Mouse (Mus musculus) left cerebral cortex, postnatal 36 days (tissue): ENCODE results near the gene Ddx10. TPM values are rescaled to one million over a fixed set of nuclear protein-coding genes. Genes with fewer than 3 reads are reported as not detected.
A peak's percentile ranks its signal among the peaks of the same experiment; 100 is the strongest.

ENCODE experiments used
- DNase-seq, 2 experiments: peaks; one replicate each; pipeline ENCODE4 v3.0.0; 2021 to 2022; ENCODE audit warnings: low spot score in 2 of 2, mixed read lengths in 1 of 2
- intact Hi-C: fragments of 180-260 bp; cut with DNase I; formaldehyde crosslinking; loops from one replicate; pipeline ENCODE4 v1.15.1; 2025
- total RNA-seq, 2 experiments: library from RNA; stranded (reverse); gene quantifications; 2 replicates each; pipeline ENCODE4 v1.2.3; 2021

The Ddx10 gene
- 10 to 100 TPM; 20.1 to 21.5 TPM for total RNA-seq

DNA sequence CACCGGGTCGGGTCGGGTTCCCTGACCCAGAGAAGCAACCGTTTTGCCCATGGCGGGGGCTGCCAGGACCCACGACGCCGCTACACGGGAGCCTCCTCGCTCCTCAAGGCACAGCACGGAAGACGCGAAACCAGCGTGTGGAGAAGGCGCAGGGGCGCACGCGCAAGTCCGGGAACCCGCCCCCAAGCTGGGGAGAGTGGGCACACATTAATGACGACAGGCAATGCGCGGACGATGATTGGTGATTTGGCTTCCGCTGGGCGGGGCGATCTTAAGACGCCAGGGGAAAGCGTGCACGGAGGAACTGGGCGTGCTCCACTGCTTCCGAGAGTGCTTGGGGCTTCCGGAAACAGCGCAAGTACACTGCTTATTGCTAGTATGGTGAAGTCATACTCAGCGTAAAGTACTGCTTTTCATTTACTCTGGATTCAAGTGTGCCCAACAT, at the start of gene Ddx10:
Gene Ddx10 (minus strand): TSS at position 101 of the 445 bp plus-strand sequence.
- intact Hi-C loops: loop anchor here (5.0 kb wide), 2 partner anchors 289 to 419 kb away; partner anchors contain the start of genes Atm and Npat
- peak; percentile 99 for DNase-seq

DNA sequence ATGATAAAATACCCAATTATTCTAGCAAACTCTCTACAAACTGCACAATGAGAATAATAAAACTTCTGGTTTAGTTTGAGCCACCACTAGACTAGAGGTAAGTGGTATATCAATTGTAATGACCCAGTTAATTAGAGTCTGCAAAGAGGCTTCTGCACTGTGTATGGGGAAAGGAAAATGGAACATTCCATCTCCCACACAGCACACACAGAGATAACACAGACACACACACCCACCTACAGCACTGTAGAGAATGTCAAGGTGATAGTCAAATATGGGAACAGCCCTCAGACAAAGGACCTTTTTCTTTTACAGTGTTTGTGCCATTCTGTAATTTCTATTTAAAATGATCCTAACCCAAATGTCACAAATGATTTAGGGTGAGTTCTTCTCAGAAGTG, 45.0 kb upstream of the Ddx10 start:
- intact Hi-C loops: no loop called here
- DNase-seq: no peak

DNA sequence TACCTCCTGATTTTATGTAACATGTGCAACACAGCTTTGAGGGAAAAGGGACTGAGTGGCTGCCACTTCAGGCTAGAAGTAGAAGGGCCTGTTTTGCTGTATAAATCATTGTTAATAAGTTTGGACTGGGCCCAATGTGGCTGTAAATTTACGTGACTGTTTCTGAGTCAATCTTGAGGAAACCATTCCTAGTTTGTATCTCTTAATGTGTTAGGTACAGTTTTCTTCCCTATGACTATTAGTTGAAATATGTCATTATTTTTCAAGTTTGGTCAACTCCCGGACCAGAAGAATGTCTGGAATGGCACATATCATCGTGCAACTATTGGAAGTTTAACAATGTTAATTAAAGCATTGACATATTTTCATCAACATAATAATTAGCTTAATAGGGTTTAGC, 42.2 kb upstream of the Ddx10 start:
- intact Hi-C loops: no loop called here
- DNase-seq: no peak

DNA sequence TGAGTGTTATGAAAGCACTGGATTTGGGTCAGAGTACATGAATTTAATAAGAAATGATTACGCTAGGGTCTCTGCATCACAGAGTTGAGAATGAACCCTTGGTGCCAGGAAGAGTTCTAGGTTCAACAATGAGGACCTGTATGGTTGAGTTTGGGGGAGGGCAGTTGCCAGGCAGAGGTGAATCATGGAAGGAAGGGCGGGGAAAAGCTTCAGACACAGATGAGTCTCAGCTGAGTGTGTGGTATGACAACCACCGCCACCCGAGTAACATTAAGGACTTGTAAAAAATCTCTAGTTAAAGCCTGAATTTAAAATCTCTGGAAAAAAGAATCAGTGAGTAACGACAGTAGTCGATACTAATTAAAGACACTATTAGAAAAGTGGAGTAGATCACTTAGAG, 38.9 kb upstream of the Ddx10 start:
- DNase-seq: no peak
- intact Hi-C loops: no loop called here

DNA sequence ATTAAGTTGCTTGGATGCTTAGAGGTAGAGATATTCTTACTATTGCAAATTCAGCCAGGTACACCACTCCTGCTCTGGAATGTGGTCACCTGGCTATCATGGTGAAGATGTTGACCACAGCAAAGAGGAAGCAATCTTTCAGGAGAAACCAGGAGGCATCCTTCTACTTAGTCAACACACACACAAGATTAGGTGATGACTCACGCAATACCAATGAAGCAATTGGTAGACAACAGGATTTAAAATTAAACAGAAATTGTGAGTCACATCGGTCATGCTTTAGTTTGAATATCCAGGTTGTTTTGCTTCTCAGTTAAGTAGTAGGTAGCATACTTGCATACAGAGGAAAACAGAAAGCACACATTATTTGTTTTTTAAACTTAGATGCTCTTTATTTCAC, 31.1 kb upstream of the Ddx10 start:
- intact Hi-C loops: no loop called here
- DNase-seq: no peak

DNA sequence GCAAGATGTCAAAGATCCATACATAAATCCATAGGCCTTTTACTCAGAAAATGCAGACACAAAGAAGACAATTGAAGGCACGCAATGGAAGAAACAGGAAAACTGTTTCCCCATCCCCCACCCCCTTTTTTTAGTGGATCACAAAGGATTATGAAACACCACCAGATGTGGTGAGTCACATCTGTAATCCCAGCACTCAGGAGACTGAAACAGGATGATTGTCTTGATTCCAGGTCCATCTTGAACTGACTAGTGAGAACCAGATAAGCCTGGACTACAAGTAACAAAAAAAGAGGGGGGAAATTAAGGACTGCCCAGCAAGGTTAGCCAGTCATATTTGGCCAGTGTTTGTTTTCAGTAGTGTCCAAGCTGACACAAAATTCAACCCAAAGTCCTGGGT, 28.5 kb upstream of the Ddx10 start:
- no peak for DNase-seq
- intact Hi-C loops: no loop called here

DNA sequence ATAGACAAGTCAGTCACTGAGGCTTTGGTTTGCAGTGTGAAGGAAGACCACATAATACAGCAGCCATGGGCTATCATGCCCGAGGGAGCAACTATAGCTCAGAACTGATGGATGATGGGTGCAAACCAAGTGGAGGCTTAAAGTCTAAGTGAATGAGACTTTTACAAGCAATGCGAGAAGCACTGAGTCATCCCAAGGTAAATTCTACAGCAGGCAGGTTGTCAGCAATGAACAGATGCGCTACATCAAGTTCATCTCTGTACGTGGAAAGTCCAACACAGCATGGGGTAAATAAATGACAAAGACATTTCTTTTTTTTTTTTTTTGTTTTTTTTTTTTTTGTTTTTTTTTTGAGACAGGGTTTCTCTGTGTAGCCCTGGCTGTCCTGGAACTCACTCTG, 24.9 kb upstream of the Ddx10 start:
- DNase-seq: no peak
- intact Hi-C loops: no loop called here

DNA sequence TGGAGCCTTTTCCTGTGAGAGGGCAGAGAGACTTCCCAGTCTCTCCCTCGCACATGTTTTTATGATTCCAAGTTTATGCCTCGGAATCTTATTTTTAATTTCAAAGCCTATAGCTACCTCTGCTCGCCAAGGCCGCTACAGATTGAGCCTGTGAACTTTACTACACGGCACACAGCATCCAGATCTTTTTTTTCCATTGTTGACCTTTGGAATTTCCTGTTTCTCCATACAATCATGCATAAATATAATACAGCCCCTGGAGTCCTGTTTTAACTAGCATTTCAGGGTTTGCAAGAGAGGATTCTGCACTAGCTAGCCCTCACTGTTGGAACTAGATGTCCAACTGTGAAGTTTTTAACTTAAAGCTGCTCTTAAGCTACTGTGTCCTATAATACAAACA, 24.4 kb upstream of the Ddx10 start:
- intact Hi-C loops: no loop called here
- no peak for DNase-seq

DNA sequence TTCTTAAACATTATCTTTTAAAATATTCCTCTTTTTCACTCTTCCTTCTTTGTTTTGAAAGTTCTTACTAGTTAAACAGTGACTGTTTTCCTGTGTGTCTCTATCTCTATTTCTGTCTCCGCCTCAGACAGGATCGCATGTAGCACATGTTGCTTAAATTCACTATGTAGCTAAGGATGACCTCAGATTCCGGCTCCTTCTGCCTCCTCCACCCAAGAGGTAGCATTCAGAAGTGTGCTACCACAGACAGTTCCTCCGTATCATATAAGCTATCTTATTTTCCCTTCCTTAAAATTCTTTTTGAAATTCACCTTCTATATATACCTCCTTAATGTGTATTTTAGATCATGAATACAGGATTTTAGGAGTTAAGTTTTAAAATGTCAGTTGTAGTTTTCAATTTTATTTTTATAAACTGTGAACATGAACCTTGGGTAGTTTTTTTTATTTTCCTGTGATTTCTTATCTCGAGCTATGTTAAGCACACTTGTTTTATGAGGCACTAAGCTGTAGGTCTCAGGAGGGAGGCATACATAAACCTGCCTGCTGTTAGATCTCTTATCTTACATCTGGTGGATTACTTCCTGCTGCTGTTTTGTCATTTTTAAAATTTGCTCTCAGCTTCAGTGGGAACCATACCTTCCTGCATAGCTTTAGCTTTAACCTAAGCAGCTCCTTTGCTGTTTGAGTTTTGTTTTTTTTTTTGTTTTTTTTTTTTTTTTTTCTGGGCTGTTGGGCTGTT, 23.6 kb upstream of the Ddx10 start:
- no peak for DNase-seq
- intact Hi-C loops: no loop called here

DNA sequence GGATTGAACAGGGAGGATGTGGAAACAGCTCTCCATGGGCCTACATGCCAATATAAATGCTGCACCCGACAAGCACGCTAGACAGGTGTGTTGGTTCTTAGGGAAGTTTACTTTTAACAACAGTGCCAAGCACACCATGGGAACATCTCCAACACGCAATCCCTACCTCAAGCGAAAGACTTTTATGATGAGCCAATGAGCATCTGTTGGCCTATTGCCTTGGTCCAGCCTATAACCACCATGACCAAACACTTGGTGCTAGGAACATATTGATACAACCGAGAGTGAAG, 21.6 kb upstream of the Ddx10 start:
- intact Hi-C loops: no loop called here
- no peak for DNase-seq

DNA sequence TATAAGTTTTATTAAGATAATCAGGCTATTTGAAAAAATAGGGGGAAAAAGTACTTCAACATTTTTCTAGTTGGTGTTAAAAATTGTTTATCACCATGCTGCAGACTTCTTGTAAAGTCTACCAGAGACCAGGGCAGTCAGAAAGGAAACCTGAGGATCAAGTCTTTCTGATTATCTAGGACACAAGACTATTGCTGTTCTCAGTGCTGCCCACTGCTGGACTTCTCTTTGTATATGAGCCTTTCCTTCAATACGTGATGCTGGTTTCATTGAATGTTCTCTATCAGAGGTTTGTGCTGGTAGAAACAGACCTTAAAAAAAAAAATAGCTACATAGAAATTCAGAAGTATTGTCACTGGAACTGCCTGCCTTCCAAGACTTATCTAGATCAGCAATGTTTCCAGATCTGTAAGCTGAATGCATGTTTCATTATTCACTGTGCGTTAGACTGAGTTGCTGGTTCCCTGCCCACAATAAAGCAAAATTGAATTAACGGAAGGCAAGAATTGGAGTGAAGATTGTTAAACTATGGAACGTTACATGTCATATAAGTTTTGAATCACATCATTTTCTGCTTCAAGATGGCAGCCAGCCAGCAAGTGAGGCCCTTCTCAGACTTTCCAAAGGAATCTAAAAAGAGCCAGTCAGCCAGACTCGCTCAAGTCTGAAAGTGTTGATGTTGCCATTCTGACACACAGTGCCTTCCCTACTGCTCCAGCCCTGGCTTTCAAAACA, 21.0 kb upstream of the Ddx10 start:
- no peak for DNase-seq
- intact Hi-C loops: no loop called here

DNA sequence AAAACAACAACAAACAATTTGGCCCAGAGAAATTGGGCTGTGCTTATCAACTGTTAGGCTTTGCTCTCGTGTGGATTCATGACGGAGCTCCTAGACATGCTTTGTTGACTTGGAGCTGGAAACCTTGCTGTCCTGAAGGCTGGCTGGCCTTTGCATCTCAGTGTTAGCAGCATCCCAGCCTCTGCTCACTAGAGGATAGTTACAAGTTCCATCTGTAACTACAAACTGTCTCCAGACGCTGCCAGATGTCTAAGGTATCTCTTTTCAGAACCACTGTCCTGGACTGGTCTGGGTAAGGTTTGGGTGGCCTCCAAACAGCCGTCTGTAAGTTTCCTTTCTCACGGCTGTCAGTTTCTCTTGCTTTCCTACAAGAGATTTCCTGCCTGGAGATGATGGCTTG, 20.2 kb upstream of the Ddx10 start:
- intact Hi-C loops: no loop called here
- no peak for DNase-seq

DNA sequence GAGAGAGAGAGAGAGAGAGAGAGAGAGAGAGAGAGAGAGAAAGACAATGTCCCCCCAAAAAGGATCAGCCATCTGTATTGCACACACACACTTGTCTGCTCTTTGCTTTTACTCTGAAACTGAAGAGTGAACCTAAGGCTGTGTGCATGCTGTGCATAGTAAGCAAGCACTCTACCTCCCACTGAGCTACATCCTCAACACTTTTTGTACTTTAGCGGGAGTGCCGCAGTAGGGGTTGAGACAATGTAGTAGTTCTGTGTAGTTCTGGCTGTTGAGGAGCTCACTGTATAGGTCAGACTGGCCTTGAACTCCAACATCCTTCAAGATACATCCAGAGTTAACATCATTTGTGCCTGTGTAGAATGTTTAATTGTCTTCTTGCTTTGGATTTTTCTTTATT, 17.7 kb upstream of the Ddx10 start:
- intact Hi-C loops: no loop called here
- DNase-seq: no peak

DNA sequence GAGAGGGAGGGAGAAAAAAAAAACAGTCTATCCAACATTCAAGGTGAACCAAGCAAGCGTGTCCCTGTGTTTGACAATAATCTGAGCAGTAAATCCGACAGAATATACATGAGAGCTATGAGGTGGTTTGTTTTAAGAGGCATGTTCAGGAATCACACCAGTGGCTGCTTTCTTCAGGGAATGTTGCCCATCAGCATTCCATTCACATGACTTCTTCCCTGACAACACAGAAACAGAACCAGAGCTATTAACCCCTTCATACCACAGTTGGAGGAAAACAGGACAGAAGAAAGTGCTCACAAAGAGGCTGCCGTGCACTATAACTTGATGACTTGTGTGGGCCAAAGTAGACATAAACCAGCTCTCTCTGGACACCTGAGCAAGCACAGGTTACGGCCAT, 16.5 kb upstream of the Ddx10 start:
- intact Hi-C loops: no loop called here

DNA sequence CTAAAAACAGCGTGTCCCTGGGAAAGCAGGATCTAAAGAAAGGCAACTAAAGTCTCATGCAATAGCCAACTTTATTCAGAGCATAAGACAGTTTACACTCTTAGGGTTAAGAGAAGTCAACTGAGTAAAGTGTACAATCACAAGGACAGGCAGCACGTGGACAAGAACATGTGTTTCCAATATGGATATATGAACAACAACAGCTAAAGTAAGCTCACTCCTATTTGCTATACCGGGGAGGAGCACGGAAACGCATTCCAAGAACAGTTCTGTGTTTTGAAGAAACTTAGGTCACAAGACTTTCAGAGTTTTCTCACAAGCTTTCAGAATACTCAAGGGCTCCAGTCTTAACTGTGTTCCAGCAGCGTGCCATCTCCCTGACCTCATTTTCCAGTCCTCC, 10.3 kb upstream of the Ddx10 start:
- intact Hi-C loops: loop anchor here (5.0 to 10.0 kb wide), 2 partner anchors 124 to 227 kb away; partner anchors contain the start of gene Kdelc2
- no peak for DNase-seq

More for the DNA sequence above, 16.5 kb upstream of the Ddx10 start:
- DNase-seq: no peak

DNA sequence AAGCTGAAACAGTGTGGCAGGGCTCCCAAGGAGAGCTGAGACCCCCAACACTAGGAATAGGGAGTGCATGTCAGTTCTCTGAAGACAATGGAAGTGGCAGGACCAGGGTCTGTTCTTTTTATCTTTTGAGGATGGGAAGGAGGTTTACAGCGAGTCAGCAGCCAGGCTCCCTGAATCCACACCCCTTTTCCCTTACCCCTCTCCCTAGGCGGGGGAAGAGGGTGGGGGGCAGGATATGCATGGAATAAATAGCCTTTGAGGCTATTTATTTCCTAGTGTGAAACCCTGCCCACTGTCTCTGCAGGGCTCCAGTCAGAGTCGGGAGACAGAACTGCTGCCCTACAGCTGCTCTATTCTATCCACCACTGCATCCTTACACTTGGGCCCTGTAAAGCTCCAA, 9.9 kb upstream of the Ddx10 start:
- no peak for DNase-seq
- intact Hi-C loops: loop anchor here (5.0 to 10.0 kb wide), 2 partner anchors 125 to 227 kb away; partner anchors contain the start of gene Kdelc2

DNA sequence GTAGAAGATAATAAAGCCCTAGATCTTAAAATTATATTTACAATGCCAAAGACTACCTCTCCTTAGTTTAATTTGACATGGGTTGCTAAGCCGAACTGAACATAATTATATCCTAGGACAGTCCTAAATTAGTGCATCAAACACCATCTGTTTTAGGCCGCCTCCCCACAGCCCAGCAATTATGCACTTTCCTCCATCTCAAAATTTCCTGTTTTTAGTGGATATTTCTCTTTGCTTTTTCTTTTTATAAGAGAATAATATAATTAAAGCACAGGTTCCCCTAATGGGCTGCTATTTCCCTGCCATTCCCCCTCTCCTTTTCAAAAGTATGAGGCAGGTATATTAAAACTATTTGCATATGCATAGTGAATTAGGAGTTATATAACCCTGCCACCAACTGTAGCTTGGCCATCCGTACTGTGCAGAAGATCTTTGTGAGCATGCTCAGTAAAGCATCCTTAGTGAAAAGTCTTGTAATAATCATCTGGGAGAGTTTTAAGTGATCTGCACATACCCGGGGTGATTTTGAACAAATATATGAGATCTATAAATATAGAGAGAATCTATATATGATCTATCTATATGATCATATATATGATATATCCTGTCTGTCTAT, 8.9 kb upstream of the Ddx10 start:
- DNase-seq: no peak

DNA sequence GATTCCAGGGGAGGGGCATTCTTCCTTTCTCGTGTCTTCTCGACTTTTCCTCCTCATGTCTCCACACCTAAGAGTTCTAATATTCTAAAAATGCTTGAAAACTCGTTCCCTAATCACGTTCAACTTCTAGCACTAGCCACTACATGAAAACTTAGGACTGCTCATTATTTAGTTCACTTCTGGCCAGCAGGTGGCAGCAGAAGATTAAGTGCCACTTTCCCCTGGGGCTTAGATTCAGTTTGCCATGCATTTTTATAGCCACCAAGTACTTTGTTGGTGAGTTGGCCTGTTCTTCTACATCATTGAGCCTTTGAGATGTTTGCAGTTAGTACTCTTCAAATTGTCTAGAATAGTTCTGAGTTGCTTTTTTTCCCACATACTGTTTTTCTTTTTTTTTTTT, 6.5 kb upstream of the Ddx10 start:
- intact Hi-C loops: loop anchor here (2.0 to 10.0 kb wide), 2 partner anchors 144 to 230 kb away; no protein-coding TSS in a partner anchor
- peak; percentile 59 to 77 for DNase-seq

More for the DNA sequence above, 8.9 kb upstream of the Ddx10 start:
- intact Hi-C loops: loop anchor here (5.0 to 10.0 kb wide), 2 partner anchors 126 to 228 kb away; partner anchors contain the start of gene Kdelc2

DNA sequence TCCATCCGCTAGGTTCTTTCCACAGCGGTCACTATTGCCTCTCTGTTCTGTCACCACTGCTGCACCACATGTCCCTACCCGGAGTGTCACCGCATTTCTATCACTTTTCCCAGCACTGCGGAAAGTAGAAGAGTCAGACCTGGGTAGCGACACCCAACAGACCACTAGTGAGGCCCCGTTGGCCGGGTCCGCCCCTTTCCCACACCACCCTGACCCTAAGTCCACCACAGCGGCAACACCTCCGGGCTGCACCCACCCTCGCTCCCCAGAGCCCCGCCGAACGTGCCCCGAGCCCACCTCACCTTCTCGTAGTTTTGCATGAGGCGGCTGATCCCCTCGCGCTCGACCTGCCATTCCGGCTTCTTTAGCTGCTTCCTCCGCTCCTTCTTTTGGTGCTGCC, 337 bp downstream of the Ddx10 start:
- intact Hi-C loops: loop anchor here (5.0 kb wide), 2 partner anchors 290 to 420 kb away; partner anchors contain the start of genes Atm and Npat
- DNase-seq: no peak

DNA sequence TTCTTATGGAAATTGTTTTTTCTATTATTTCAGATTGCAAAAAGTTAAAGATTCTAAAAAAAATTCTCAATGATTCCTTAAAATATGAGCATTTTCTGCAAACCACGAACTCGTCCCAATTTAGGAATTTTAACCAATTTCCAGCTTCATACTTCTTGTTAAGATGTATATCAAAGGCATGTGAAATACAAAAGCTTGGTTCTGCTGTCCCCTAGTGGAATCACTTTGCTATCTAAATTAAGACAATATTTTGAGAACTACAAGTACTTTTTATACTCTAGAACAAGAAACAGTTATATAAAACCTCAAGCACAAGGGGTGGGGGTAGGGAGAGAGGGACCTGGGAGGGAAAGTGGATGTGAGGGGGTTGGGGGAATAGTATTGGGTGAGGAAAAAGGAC, 29.7 kb downstream of the Ddx10 start:
- intact Hi-C loops: loop anchor here (2.0 kb wide), 1 partner anchor 919 kb away; no protein-coding TSS in a partner anchor
- DNase-seq: no peak
